Mouse (Mus musculus) forebrain, embryonic 13.5 days (tissue): Measurements from ENCODE around the gene Dock4. TPM values are rescaled to one million over a fixed set of nuclear protein-coding genes. Genes with fewer than 3 reads are reported as not detected.

ENCODE experiments used
- ATAC-seq: fragments of 200-750 bp; cut with Nextera tagmentation; 2 replicates; pipeline ENCODE4 v1.8.0; 2017
- H3K27ac ChIP-seq: fragments of 300-500 bp; sonication (generic); 2 replicates; pipeline ENCODE4 v1.5.1; 2015; ENCODE audit warnings: inconsistent platforms, mild to moderate bottlenecking, moderate library complexity
- H3K27me3 ChIP-seq: fragments of 300-500 bp; sonication (generic); 2 replicates; pipeline ENCODE4 v1.6.1; 2015; ENCODE audit warnings: mild to moderate bottlenecking, inconsistent platforms
- H3K36me3 ChIP-seq: fragments of 300-500 bp; sonication (generic); 2 replicates; pipeline ENCODE4 v1.6.1; 2015; ENCODE audit warnings: mild to moderate bottlenecking, inconsistent platforms; ENCODE audit not compliant: poor library complexity, severe bottlenecking
- H3K4me1 ChIP-seq: fragments of 300-500 bp; sonication (generic); 2 replicates; pipeline ENCODE4 v1.6.1; 2015; ENCODE audit warnings: inconsistent platforms
- H3K4me2 ChIP-seq: fragments of 300-500 bp; sonication (generic); 2 replicates; pipeline ENCODE4 v1.6.1; 2015; ENCODE audit warnings: inconsistent platforms, mild to moderate bottlenecking, moderate library complexity
- H3K4me3 ChIP-seq: fragments of 300-500 bp; sonication (generic); 2 replicates; pipeline ENCODE4 v1.5.1; 2015; ENCODE audit warnings: mild to moderate bottlenecking, inconsistent platforms
- H3K9ac ChIP-seq: fragments of 300-500 bp; sonication (generic); 2 replicates; pipeline ENCODE4 v1.6.1; 2015; ENCODE audit warnings: mild to moderate bottlenecking, inconsistent platforms
- H3K9me3 ChIP-seq: fragments of 300-500 bp; sonication (generic); replicated peaks from 2 replicates; pipeline ENCODE4 v1.6.1; 2016; ENCODE audit warnings: inconsistent platforms
- WGBS: fragments of 180-500 bp; shearing (Covaris S2); methylation state at CpG from one replicate; pipeline ENCODE4 v1.1.7; 2015; 5-methylcytosine and 5-hydroxymethylcytosine counted together
- polyA plus RNA-seq: library from polyadenylated mRNA; unstranded; fragments of >200 nt; fragmentation: Nextera tagmentation; extraction: Ambion mirVana; gene quantifications from 2 replicates; pipeline ENCODE4 v1.2.1, GENCODE M21; 2015

Gene Dock4
- polyA plus RNA-seq, 1 experiment from 2014 or later = 24.5 TPM

GRCm38 (mm10) chr12:40523020-40523419 lies 77.3 kb downstream of the Dock4 start:
- no peak for ATAC-seq
- 90% methylated on average over 4 of the region's 4 CpGs for WGBS
- no peak overlapping the region for H3K9ac ChIP-seq

GRCm38 (mm10) chr12:40525045-40525444 lies 79.3 kb downstream of the Dock4 start:
- Histone ChIP-seq H3K9me3 (no peaks in the 10 kb centered on the region), H3K4me3 (no peak overlapping the region), H3K36me3 (no peaks in the 10 kb centered on the region), H3K27ac (no peak overlapping the region), H3K4me2 (no peak overlapping the region), H3K9ac (no peak overlapping the region), H3K27me3 (no peaks in the 10 kb centered on the region), H3K4me1 (no peaks in the 10 kb centered on the region)
- ATAC-seq = no peak
- WGBS = 85% methylated on average over 3 of the region's 3 CpGs

More at GRCm38 (mm10) chr12:40523020-40523419, 77.3 kb downstream of the Dock4 start:
- no peaks in the 10 kb centered on the region for H3K27me3 ChIP-seq
- H3K36me3 ChIP-seq = no peaks in the 10 kb centered on the region
- no peaks in the 10 kb centered on the region for H3K4me1 ChIP-seq
- H3K4me3 ChIP-seq = no peak overlapping the region
- no peaks in the 10 kb centered on the region for H3K9me3 ChIP-seq
- no peak overlapping the region for H3K27ac ChIP-seq
- H3K4me2 ChIP-seq = no peak overlapping the region

- no peaks in the 10 kb centered on the region for H3K9me3 ChIP-seq
- H3K9ac ChIP-seq = no peak overlapping the region
- H3K27ac ChIP-seq = no peak overlapping the region
- no peaks in the 10 kb centered on the region for H3K36me3 ChIP-seq
- no peak overlapping the region for H3K4me2 ChIP-seq
- no peak overlapping the region for H3K4me3 ChIP-seq
- no peaks in the 10 kb centered on the region for H3K4me1 ChIP-seq
- ATAC-seq = no peak
- no peaks in the 10 kb centered on the region for H3K27me3 ChIP-seq
- 88% methylated on average over 9 of the region's 9 CpGs for WGBS
These were observed 90.2 kb downstream of the Dock4 start for GRCm38 (mm10) chr12:40535655-40536618.

GRCm38 (mm10) chr12:40537826-40538225 lies 92.1 kb downstream of the Dock4 start:
- H3K9ac ChIP-seq = no peak overlapping the region
- no peaks in the 10 kb centered on the region for H3K9me3 ChIP-seq
- H3K4me3 ChIP-seq = no peak overlapping the region
- no peaks in the 10 kb centered on the region for H3K27me3 ChIP-seq
- no peak overlapping the region for H3K27ac ChIP-seq
- WGBS = 86% methylated on average over 1 of the region's 1 CpGs
- no peaks in the 10 kb centered on the region for H3K36me3 ChIP-seq
- no peak overlapping the region for H3K4me2 ChIP-seq
- ATAC-seq = no peak
- H3K4me1 ChIP-seq = no peaks in the 10 kb centered on the region

GRCm38 (mm10) chr12:40538318-40538717 lies 92.6 kb downstream of the Dock4 start:
- Histone ChIP-seq H3K4me2 (no peak overlapping the region), H3K4me1 (no peaks in the 10 kb centered on the region), H3K4me3 (no peak overlapping the region), H3K27me3 (no peaks in the 10 kb centered on the region), H3K36me3 (no peaks in the 10 kb centered on the region), H3K27ac (no peak overlapping the region), H3K9ac (no peak overlapping the region), H3K9me3 (no peaks in the 10 kb centered on the region)
- no peak for ATAC-seq
- 90% methylated on average over 6 of the region's 6 CpGs for WGBS

- H3K36me3 ChIP-seq = no peaks in the 10 kb centered on the region
- H3K4me3 ChIP-seq = no peak overlapping the region
- H3K27me3 ChIP-seq = no peaks in the 10 kb centered on the region
- no peak overlapping the region for H3K27ac ChIP-seq
- H3K4me2 ChIP-seq = no peak overlapping the region
- ATAC-seq = no peak
- 88% methylated on average over 6 of the region's 6 CpGs for WGBS
- no peak overlapping the region for H3K9ac ChIP-seq
- H3K4me1 ChIP-seq = no peaks in the 10 kb centered on the region
- H3K9me3 ChIP-seq = no peaks in the 10 kb centered on the region
These were observed 93.0 kb downstream of the Dock4 start for GRCm38 (mm10) chr12:40538780-40539179.

- no peak for ATAC-seq
- peaks cover 7% of the 10 kb centered on the region for H3K4me1 ChIP-seq
- H3K4me2 ChIP-seq = no peak overlapping the region
- no peak overlapping the region for H3K4me3 ChIP-seq
- 94% methylated on average over 3 of the region's 3 CpGs for WGBS
- no peaks in the 10 kb centered on the region for H3K36me3 ChIP-seq
- H3K9ac ChIP-seq = no peak overlapping the region
- H3K9me3 ChIP-seq = no peaks in the 10 kb centered on the region
- no peak overlapping the region for H3K27ac ChIP-seq
- no peaks in the 10 kb centered on the region for H3K27me3 ChIP-seq
These were observed 98.5 kb downstream of the Dock4 start for GRCm38 (mm10) chr12:40544273-40544672.

- WGBS = 60% methylated on average over 5 of the region's 5 CpGs
- no peak for ATAC-seq
- H3K27ac ChIP-seq = no peak overlapping the region
These were observed 101.1 kb downstream of the Dock4 start for GRCm38 (mm10) chr12:40546827-40547226.

GRCm38 (mm10) chr12:40551317-40551716 lies 105.6 kb downstream of the Dock4 start:
- H3K4me3 ChIP-seq = no peak overlapping the region
- peaks cover 7% of the 10 kb centered on the region for H3K4me1 ChIP-seq
- H3K9me3 ChIP-seq = no peaks in the 10 kb centered on the region
- no peak overlapping the region for H3K4me2 ChIP-seq
- H3K27ac ChIP-seq = no peak overlapping the region
- no peaks in the 10 kb centered on the region for H3K36me3 ChIP-seq
- ATAC-seq = no peak
- no peaks in the 10 kb centered on the region for H3K27me3 ChIP-seq
- no peak overlapping the region for H3K9ac ChIP-seq
- 85% methylated on average over 3 of the region's 3 CpGs for WGBS

More at GRCm38 (mm10) chr12:40546827-40547226, 101.1 kb downstream of the Dock4 start:
- H3K4me2 ChIP-seq = no peak overlapping the region
- H3K9me3 ChIP-seq = no peaks in the 10 kb centered on the region
- no peak overlapping the region for H3K9ac ChIP-seq
- no peaks in the 10 kb centered on the region for H3K36me3 ChIP-seq
- H3K4me3 ChIP-seq = no peak overlapping the region
- peaks cover 7% of the 10 kb centered on the region for H3K4me1 ChIP-seq
- H3K27me3 ChIP-seq = no peaks in the 10 kb centered on the region

GRCm38 (mm10) chr12:40552201-40552600 lies 106.4 kb downstream of the Dock4 start:
- Histone ChIP-seq H3K4me3 (no peak overlapping the region), H3K9ac (no peak overlapping the region), H3K9me3 (no peaks in the 10 kb centered on the region), H3K4me2 (no peak overlapping the region), H3K36me3 (no peaks in the 10 kb centered on the region), H3K27ac (no peak overlapping the region), H3K4me1 (no peaks in the 10 kb centered on the region), H3K27me3 (no peaks in the 10 kb centered on the region)
- ATAC-seq = no peak
- 87% methylated on average over 1 of the region's 1 CpGs for WGBS

- Histone ChIP-seq H3K4me3 (no peak overlapping the region), H3K4me2 (no peak overlapping the region), H3K9me3 (no peaks in the 10 kb centered on the region), H3K4me1 (no peaks in the 10 kb centered on the region), H3K36me3 (no peaks in the 10 kb centered on the region), H3K9ac (no peak overlapping the region), H3K27ac (no peak overlapping the region), H3K27me3 (no peaks in the 10 kb centered on the region)
- WGBS = 91% methylated on average over 2 of the region's 2 CpGs
- no peak for ATAC-seq
These were observed 108.2 kb downstream of the Dock4 start for GRCm38 (mm10) chr12:40553929-40554328.

- no peak overlapping the region for H3K9ac ChIP-seq
- H3K27ac ChIP-seq = no peak overlapping the region
- H3K36me3 ChIP-seq = no peaks in the 10 kb centered on the region
- H3K9me3 ChIP-seq = no peaks in the 10 kb centered on the region
- no peak overlapping the region for H3K4me3 ChIP-seq
- no peaks in the 10 kb centered on the region for H3K27me3 ChIP-seq
- no peak for ATAC-seq
- H3K4me2 ChIP-seq = no peak overlapping the region
- no peaks in the 10 kb centered on the region for H3K4me1 ChIP-seq
- 88% methylated on average over 6 of the region's 6 CpGs for WGBS
These were observed 109.3 kb downstream of the Dock4 start for GRCm38 (mm10) chr12:40554941-40555511.
